Mouse (Mus musculus) liver, postnatal 0 days (tissue): ENCODE measurements around the gene Mrps36. TPM values are rescaled to one million over a fixed set of nuclear protein-coding genes. Genes with fewer than 3 reads are reported as not detected.
A peak's percentile ranks its signal among the peaks of the same experiment; 100 is the strongest.
"Not testable (repeated sequence)": the region's sequence is repeated elsewhere in the genome, so short reads cannot be mapped to it uniquely, and the experiment has no call there.

ENCODE experiments used
- ATAC-seq: fragments of 200-750 bp; cut with Nextera tagmentation; 2 replicates; pipeline ENCODE4 v1.8.0; 2017; ENCODE audit warnings: mild to moderate bottlenecking, moderate library complexity
- DNase-seq: peaks from one replicate; pipeline ENCODE4 v3.0.0-alpha.2; 2016
- H3K27ac ChIP-seq: fragments of 300-500 bp; sonication (generic); 2 replicates; pipeline ENCODE4 v1.5.1; 2014; ENCODE audit warnings: antibody characterized with exemption, moderate library complexity, mild to moderate bottlenecking, low read depth
- H3K27me3 ChIP-seq: fragments of 300-500 bp; sonication (generic); 2 replicates; pipeline ENCODE4 v1.6.1; 2014; ENCODE audit warnings: low read length, control low read depth, mixed read lengths; ENCODE audit not compliant: insufficient read depth
- H3K36me3 ChIP-seq: fragments of 300-500 bp; sonication (generic); replicated peaks from 2 replicates; pipeline ENCODE4 v1.6.1; 2014; ENCODE audit warnings: mild to moderate bottlenecking, control low read depth, low read length, moderate library complexity, mixed read lengths; ENCODE audit not compliant: insufficient read depth
- H3K4me1 ChIP-seq: fragments of 300-500 bp; sonication (generic); 2 replicates; pipeline ENCODE4 v1.6.1; 2014; ENCODE audit warnings: antibody characterized with exemption, mild to moderate bottlenecking, control low read depth; ENCODE audit not compliant: insufficient read depth
- H3K4me2 ChIP-seq: fragments of 300-500 bp; sonication (generic); 2 replicates; pipeline ENCODE4 v1.6.1; 2014; ENCODE audit warnings: low read depth, mild to moderate bottlenecking, low read length, moderate library complexity, mixed read lengths
- H3K4me3 ChIP-seq: fragments of 300-500 bp; sonication (generic); 2 replicates; pipeline ENCODE4 v1.5.1; 2014; ENCODE audit warnings: low read depth, low read length
- H3K9ac ChIP-seq: fragments of 300-500 bp; sonication (generic); replicated peaks from 2 replicates; pipeline ENCODE4 v1.6.1; 2014; ENCODE audit warnings: mild to moderate bottlenecking, moderate library complexity
- H3K9me3 ChIP-seq: fragments of 300-500 bp; sonication (generic); 2 replicates; pipeline ENCODE4 v1.6.1; 2016; ENCODE audit warnings: mild to moderate bottlenecking, control low read depth, low read length, mixed read lengths
- CTCF ChIP-seq: sonication (generic); IDR thresholded peaks from 2 replicates; pipeline ENCODE4 v1.5.1; 2016; ENCODE audit warnings: antibody characterized with exemption, low read depth
- EP300 ChIP-seq: IDR thresholded peaks from 2 replicates; pipeline ENCODE4 v1.6.1; 2016; ENCODE audit warnings: antibody characterized with exemption, low read depth, mild to moderate bottlenecking
- WGBS: fragments of 180-500 bp; shearing (Covaris S2); extraction: QIAGEN DNeasy Blood & Tissue Kit; methylation state at CpG from one replicate; pipeline ENCODE4 v1.1.7; 2014; ENCODE audit not compliant: insufficient replicate concordance; 5-methylcytosine and 5-hydroxymethylcytosine counted together
- polyA plus RNA-seq: library from polyadenylated mRNA; unstranded; fragments of >200 nt; fragmentation: Nextera tagmentation; extraction: Ambion mirVana; gene quantifications from 2 replicates; pipeline ENCODE4 v1.2.1, GENCODE M21; 2015

The Mrps36 gene
- polyA plus RNA-seq, 1 experiment from 2014 or later: 120 TPM

- Histone ChIP-seq H3K9ac (peak overlapping the region; percentile 89), H3K36me3 (peaks cover 14% of the 10 kb centered on the region), H3K27ac (peak overlapping the region; percentile 91), H3K4me3 (peak overlapping the region; percentile 88), H3K27me3 (no peaks in the 10 kb centered on the region), H3K4me1 (peaks cover 12% of the 10 kb centered on the region), H3K4me2 (peak overlapping the region; percentile 91), H3K9me3 (no peaks in the 10 kb centered on the region)
- TF ChIP-seq CTCF (no peak), EP300 (no peak)
- ATAC-seq (peak; percentile 82), DNase-seq (no peak)
- WGBS: under 1% methylated on average over 30 of the region's 30 CpGs
These were observed 14.2 kb downstream of the Mrps36 start for GRCm38 (mm10) chr13:100730153-100730860.

GRCm38 (mm10) chr13:100728530-100728929 lies 15.9 kb downstream of the Mrps36 start:
- H3K27ac ChIP-seq, DNase-seq, H3K9me3 ChIP-seq, H3K27me3 ChIP-seq, H3K4me3 ChIP-seq, ATAC-seq, H3K4me2 ChIP-seq, H3K9ac ChIP-seq: not testable (repeated sequence)
- H3K4me1 ChIP-seq: peaks cover 12% of the 10 kb centered on the region
- H3K36me3 ChIP-seq: peaks cover 11% of the 10 kb centered on the region
- WGBS: 91% methylated on average over 4 of the region's 4 CpGs

- no peaks in the 10 kb centered on the region for H3K27me3 ChIP-seq
- TF ChIP-seq EP300 (no peak), CTCF (no peak)
- H3K9me3 ChIP-seq: no peaks in the 10 kb centered on the region
- H3K4me1 ChIP-seq: peaks cover 12% of the 10 kb centered on the region
- no peak overlapping the region for H3K27ac ChIP-seq
- peaks cover 11% of the 10 kb centered on the region for H3K36me3 ChIP-seq
- H3K4me2 ChIP-seq: no peak overlapping the region
- WGBS: 81% methylated on average over 5 of the region's 5 CpGs
- no peak for ATAC-seq
- DNase-seq: no peak
- no peak overlapping the region for H3K9ac ChIP-seq
- no peak overlapping the region for H3K4me3 ChIP-seq
These were observed 16.4 kb downstream of the Mrps36 start for GRCm38 (mm10) chr13:100728086-100728485.

- 58% methylated on average over 10 of the region's 10 CpGs for WGBS
- TF ChIP-seq CTCF (no peak), EP300 (peak; percentile 75)
- no peak overlapping the region for H3K27ac ChIP-seq
- no peak for DNase-seq
- no peaks in the 10 kb centered on the region for H3K9me3 ChIP-seq
- 0 out of 2 replicates have a peak, but pooled peaks have one; percentile 45 for ATAC-seq
- H3K4me1 ChIP-seq: peaks cover 8% of the 10 kb centered on the region
- peaks cover 15% of the 10 kb centered on the region for H3K36me3 ChIP-seq
- no peak overlapping the region for H3K4me2 ChIP-seq
- no peaks in the 10 kb centered on the region for H3K27me3 ChIP-seq
- H3K9ac ChIP-seq: no peak overlapping the region
- H3K4me3 ChIP-seq: no peak overlapping the region
These were observed 19.3 kb downstream of the Mrps36 start for GRCm38 (mm10) chr13:100725194-100725593.

GRCm38 (mm10) chr13:100724051-100724754 lies 20.3 kb downstream of the Mrps36 start:
- H3K27me3 ChIP-seq: no peaks in the 10 kb centered on the region
- no peak overlapping the region for H3K27ac ChIP-seq
- H3K4me2 ChIP-seq: no peak overlapping the region
- H3K4me3 ChIP-seq: no peak overlapping the region
- 83% methylated on average over 7 of the region's 7 CpGs for WGBS
- TF ChIP-seq CTCF (no peak), EP300 (no peak)
- no peaks in the 10 kb centered on the region for H3K9me3 ChIP-seq
- ATAC-seq (no peak), DNase-seq (no peak)
- H3K9ac ChIP-seq: no peak overlapping the region
- H3K4me1 ChIP-seq: peaks cover 4% of the 10 kb centered on the region
- peaks cover 18% of the 10 kb centered on the region for H3K36me3 ChIP-seq

GRCm38 (mm10) chr13:100721656-100722055 lies 22.8 kb downstream of the Mrps36 start:
- no peak for ATAC-seq
- Histone ChIP-seq H3K27me3 (no peaks in the 10 kb centered on the region), H3K27ac (no peak overlapping the region), H3K36me3 (peaks cover 24% of the 10 kb centered on the region), H3K4me1 (no peaks in the 10 kb centered on the region), H3K4me2 (no peak overlapping the region), H3K4me3 (no peak overlapping the region), H3K9ac (no peak overlapping the region), H3K9me3 (no peaks in the 10 kb centered on the region)
- no peak for TF ChIP-seq CTCF
- TF ChIP-seq EP300: no peak
- no peak for DNase-seq
- WGBS: 82% methylated on average over 5 of the region's 5 CpGs
